Mouse (Mus musculus) natural killer cell, adult 2 months (primary cell): ENCODE data around the gene Rnf220.

Source experiments
- DNase-seq, 2 experiments: peaks; one replicate each; pipeline ENCODE4 v3.0.0; 2022; ENCODE audit warnings: low spot score in 2 of 2

Gene Rnf220

GRCm38 (mm10) chr4:117496482-117497165, at the start of gene Rnf220:
Rnf220 (minus strand) TSS chr4:117497052.
- no peak for DNase-seq

GRCm38 (mm10) chr4:117546616-117547015, 49.8 kb upstream of the Rnf220 start:
- no peak for DNase-seq

- no peak for DNase-seq
Measured at GRCm38 (mm10) chr4:117545448-117545847, 48.6 kb upstream of the Rnf220 start.

GRCm38 (mm10) chr4:117540571-117540970, 43.7 kb upstream of the Rnf220 start:
- DNase-seq, result no peak

- DNase-seq, result no peak
Measured at GRCm38 (mm10) chr4:117539329-117539980, 42.6 kb upstream of the Rnf220 start.

- DNase-seq, result no peak
Measured at GRCm38 (mm10) chr4:117537002-117537401, 40.1 kb upstream of the Rnf220 start.

GRCm38 (mm10) chr4:117535496-117536200, 38.8 kb upstream of the Rnf220 start:
- no peak for DNase-seq

GRCm38 (mm10) chr4:117529843-117530242, 33.0 kb upstream of the Rnf220 start:
- DNase-seq, result no peak

- DNase-seq, result peak in 1 of 2 experiments; percentile 22
Measured at GRCm38 (mm10) chr4:117527952-117528351, 31.1 kb upstream of the Rnf220 start.

- no peak for DNase-seq
Measured at GRCm38 (mm10) chr4:117527116-117527899, 30.5 kb upstream of the Rnf220 start.

GRCm38 (mm10) chr4:117525990-117526389, 29.1 kb upstream of the Rnf220 start:
- DNase-seq, result no peak

GRCm38 (mm10) chr4:117521350-117521749, 24.5 kb upstream of the Rnf220 start:
- DNase-seq, result no peak

- no peak for DNase-seq
Measured at GRCm38 (mm10) chr4:117518246-117518645, 21.4 kb upstream of the Rnf220 start.

GRCm38 (mm10) chr4:117499043-117499442, 2.2 kb upstream of the Rnf220 start:
- no peak for DNase-seq

GRCm38 (mm10) chr4:117495869-117496401, 917 bp downstream of the Rnf220 start:
- DNase-seq, result no peak

GRCm38 (mm10) chr4:117494911-117495501, 1.8 kb downstream of the Rnf220 start:
- DNase-seq, result no peak

GRCm38 (mm10) chr4:117493905-117494851, 2.7 kb downstream of the Rnf220 start:
- DNase-seq, result peak in 1 of 2 experiments; percentile 33

GRCm38 (mm10) chr4:117493161-117493568, 3.7 kb downstream of the Rnf220 start:
- peak in 1 of 2 experiments; percentile 31 for DNase-seq

GRCm38 (mm10) chr4:117491840-117492239, 5.0 kb downstream of the Rnf220 start:
- DNase-seq, result no peak

- DNase-seq, result no peak
Measured at GRCm38 (mm10) chr4:117489975-117490374, 6.9 kb downstream of the Rnf220 start.
